Mouse (Mus musculus): ENCODE results near the gene Tmco1.

Gene Tmco1

GRCm38 (mm10) chr1:167369905-167370304 is 61.7 kb downstream of the Tmco1 start:
- DNase-seq (ENCODE audit: low read depth, low spot score) = peak; percentile 97

GRCm38 (mm10) chr1:167372739-167373138 is 64.6 kb downstream of the Tmco1 start:
- no peak for DNase-seq (ENCODE audit: low read depth, low spot score)

- DNase-seq (ENCODE audit: low read depth, low spot score) = peak; percentile 91
Measured at GRCm38 (mm10) chr1:167374003-167374784, 66.0 kb downstream of the Tmco1 start.

- DNase-seq (ENCODE audit: low read depth, low spot score) = no peak
Measured at GRCm38 (mm10) chr1:167374942-167375341, 66.8 kb downstream of the Tmco1 start.

GRCm38 (mm10) chr1:167378019-167378418 is 69.8 kb downstream of the Tmco1 start:
- no peak for DNase-seq (ENCODE audit: low read depth, low spot score)

- peak; percentile 43 for DNase-seq (ENCODE audit: low read depth, low spot score)
Measured at GRCm38 (mm10) chr1:167379751-167380150, 71.6 kb downstream of the Tmco1 start.

- DNase-seq (ENCODE audit: low read depth, low spot score) = no peak
Measured at GRCm38 (mm10) chr1:167380223-167380622, 72.0 kb downstream of the Tmco1 start.

- no peak for DNase-seq (ENCODE audit: low read depth, low spot score)
Measured at GRCm38 (mm10) chr1:167381050-167382015, 73.2 kb downstream of the Tmco1 start.

- DNase-seq (ENCODE audit: low read depth, low spot score) = no peak
Measured at GRCm38 (mm10) chr1:167382316-167382715, 74.1 kb downstream of the Tmco1 start.

- peak; percentile 44 for DNase-seq (ENCODE audit: low read depth, low spot score)
Measured at GRCm38 (mm10) chr1:167382763-167383162, 74.6 kb downstream of the Tmco1 start.

- no peak for DNase-seq (ENCODE audit: low read depth, low spot score)
Measured at GRCm38 (mm10) chr1:167383178-167383577, 75.0 kb downstream of the Tmco1 start.

Data from ES-CJ7 (cell line).